In the genomic region with DNA sequence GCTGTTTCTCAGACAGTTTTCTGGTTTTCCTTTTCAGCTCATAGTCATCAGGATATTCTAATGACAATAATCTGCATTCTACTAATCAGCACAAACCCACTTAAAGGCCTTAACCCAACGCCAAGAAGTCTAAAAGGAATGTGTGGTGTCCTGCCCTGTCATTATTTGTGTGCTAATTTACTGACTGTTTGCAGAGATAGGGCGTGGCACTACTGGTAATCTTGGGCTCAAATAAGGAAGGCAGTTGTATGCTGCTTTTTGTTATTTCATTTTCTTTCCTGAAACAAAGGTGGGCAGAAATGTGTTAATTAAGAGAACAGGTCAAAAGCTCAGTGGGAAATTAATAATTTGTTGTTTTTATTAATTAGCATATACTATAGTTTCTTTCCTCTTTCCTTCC, we compare ENCODE assay signal across 17 mouse cellular contexts.
"Had no signal": no experiment of that assay in that cellular context is flagged by ENCODE, and none has a peak within 500 bp of the region (broad histone marks: within the 10 kb centered on the region; RNA-seq: fewer than 3 reads in every experiment).

No protein-coding gene starts in this region.

- H3K27ac ChIP-seq: left cerebral cortex, adult 2 months; limb, embryonic 10.5 days; liver, embryonic 13.5 days; lung, embryonic 15.5 days; macrophage; midbrain, embryonic 10.5 days; neural tube, embryonic 15.5 days; stomach, embryonic 15.5 days had no signal

- H3K9me3 ChIP-seq: limb, embryonic 10.5 days; liver, embryonic 13.5 days; lung, embryonic 15.5 days; midbrain, embryonic 10.5 days; neural tube, embryonic 15.5 days; stomach, embryonic 15.5 days had no signal

- H3K4me2 ChIP-seq: liver, embryonic 13.5 days; lung, embryonic 15.5 days; neural tube, embryonic 15.5 days; stomach, embryonic 15.5 days had no signal

- H3K9ac ChIP-seq: liver, embryonic 13.5 days; liver, postnatal 0 days; lung, embryonic 15.5 days; neural tube, embryonic 15.5 days; stomach, embryonic 15.5 days had no signal

- ATAC-seq: liver, postnatal 0 days had no signal

- H3K4me3 ChIP-seq: left cerebral cortex, adult 2 months; limb, embryonic 10.5 days; liver, embryonic 13.5 days; lung, embryonic 15.5 days; midbrain, embryonic 10.5 days; myocyte; neural tube, embryonic 15.5 days; stomach, embryonic 15.5 days had no signal

- DNase-seq: kidney, adult 8-10 months; kidney, postnatal 25 days; liver, embryonic 13.5 days; liver, postnatal 0 days; lung, postnatal 14 days; midbrain, embryonic 14.5 days; right cerebral cortex, postnatal 4 days; spleen, adult 18-20 months; thymus, postnatal 4 days had no signal

- H3K4me1 ChIP-seq: limb, embryonic 10.5 days; lung, embryonic 15.5 days; midbrain, embryonic 10.5 days; neural tube, embryonic 15.5 days; stomach, embryonic 15.5 days had no signal

- H3K27me3 ChIP-seq: liver, embryonic 13.5 days; lung, embryonic 15.5 days; neural tube, embryonic 15.5 days; stomach, embryonic 15.5 days had no signal

- H3K36me3 ChIP-seq: neural tube, embryonic 15.5 days; stomach, embryonic 15.5 days had no signal
